Mouse (Mus musculus): ENCODE results near the gene Flvcr1.

The Flvcr1 gene

DNA sequence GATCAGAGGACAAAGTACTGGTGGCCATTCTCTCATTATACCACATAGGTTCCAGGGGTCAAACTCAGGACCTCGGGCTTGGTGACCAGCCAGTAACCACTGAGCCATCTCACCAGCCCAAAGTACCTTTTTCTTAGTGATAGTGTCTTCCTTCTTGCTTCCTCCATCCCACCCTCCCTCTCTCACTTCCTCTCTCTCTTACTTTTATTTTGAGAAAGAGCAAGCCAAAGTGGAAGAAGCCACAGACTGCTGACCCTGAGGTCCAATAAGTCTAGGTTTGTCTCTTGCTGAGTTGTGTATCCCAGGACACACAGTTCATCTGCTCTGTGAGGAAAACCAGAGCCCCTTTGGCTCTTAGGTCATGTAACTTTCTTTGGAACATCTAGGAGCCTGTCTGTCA lies 45.5 kb downstream of the Flvcr1 start:
- DNase-seq (ENCODE audit: low spot score in 2 of 2), result no peak

DNA sequence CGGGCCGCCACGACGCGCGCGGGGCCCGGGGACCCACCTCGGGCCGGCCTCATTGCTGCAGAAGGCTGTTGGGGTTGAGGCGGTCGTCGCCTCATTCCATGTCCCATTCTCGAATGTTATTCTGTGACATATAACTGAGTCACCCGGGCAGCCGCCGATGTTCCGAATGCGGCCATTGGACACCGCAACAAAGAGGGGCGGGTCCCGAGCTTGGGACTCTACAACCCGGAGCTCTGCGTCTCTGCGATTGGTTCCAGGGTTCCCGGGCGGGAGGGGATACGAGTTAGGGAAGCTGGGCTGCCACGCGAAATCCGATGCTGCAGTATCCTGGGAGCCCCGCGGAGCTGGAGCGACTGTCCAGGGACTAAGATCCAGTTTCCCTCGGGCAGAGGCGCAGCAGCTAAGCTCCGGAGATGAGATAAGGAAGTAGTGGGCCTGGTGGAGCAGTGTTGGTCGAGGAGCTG lies 46.8 kb downstream of the Flvcr1 start, which contains the start of gene Vash2:
TSS of gene Vash2 (minus strand) at position 197 of the 464 bp plus-strand sequence.
- DNase-seq (ENCODE audit: low spot score in 2 of 2), result peak; percentile 80 to 88

GRCm38 (mm10) chr1:190978511-190979073 lies 47.4 kb downstream of the Flvcr1 start:
- peak in 1 of 2 experiments; percentile 27 for DNase-seq (ENCODE audit: low spot score in 2 of 2)

- no peak for DNase-seq (ENCODE audit: low spot score in 2 of 2)
Measured at GRCm38 (mm10) chr1:190978001-190978400, 48.0 kb downstream of the Flvcr1 start.

GRCm38 (mm10) chr1:190976887-190977573 lies 48.9 kb downstream of the Flvcr1 start:
- no peak for DNase-seq (ENCODE audit: low spot score in 2 of 2)

GRCm38 (mm10) chr1:190974833-190975232 lies 51.1 kb downstream of the Flvcr1 start:
- DNase-seq (ENCODE audit: low spot score in 2 of 2), result no peak

- DNase-seq (ENCODE audit: low spot score in 2 of 2), result no peak
Measured at GRCm38 (mm10) chr1:190974191-190974590, 51.8 kb downstream of the Flvcr1 start.

GRCm38 (mm10) chr1:190972612-190973192 lies 53.3 kb downstream of the Flvcr1 start:
- peak in 1 of 2 experiments; percentile 41 for DNase-seq (ENCODE audit: low spot score in 2 of 2)

GRCm38 (mm10) chr1:190971708-190972610 lies 54.0 kb downstream of the Flvcr1 start:
- DNase-seq (ENCODE audit: low spot score in 2 of 2), result no peak

DNA sequence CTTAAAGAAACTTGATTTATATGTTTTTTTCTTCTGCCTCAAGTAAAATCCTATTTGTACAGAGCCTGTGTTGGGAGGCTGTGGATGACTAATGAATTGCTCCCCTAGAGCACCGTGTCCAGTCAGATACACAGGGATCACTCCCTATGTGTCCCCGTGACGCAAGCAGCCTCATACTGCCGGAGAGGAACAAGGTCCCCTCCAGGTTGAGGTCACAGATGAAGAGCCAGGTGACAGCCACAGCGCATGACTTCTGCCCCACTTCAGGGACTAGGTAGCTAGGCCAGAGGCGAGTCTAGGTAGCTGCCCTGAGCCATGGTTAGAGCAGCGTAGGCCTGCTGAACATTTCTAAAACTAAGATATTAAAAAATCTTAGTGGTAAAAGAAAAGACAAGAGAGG lies 57.9 kb downstream of the Flvcr1 start:
- no peak for DNase-seq (ENCODE audit: low spot score in 2 of 2)

DNA sequence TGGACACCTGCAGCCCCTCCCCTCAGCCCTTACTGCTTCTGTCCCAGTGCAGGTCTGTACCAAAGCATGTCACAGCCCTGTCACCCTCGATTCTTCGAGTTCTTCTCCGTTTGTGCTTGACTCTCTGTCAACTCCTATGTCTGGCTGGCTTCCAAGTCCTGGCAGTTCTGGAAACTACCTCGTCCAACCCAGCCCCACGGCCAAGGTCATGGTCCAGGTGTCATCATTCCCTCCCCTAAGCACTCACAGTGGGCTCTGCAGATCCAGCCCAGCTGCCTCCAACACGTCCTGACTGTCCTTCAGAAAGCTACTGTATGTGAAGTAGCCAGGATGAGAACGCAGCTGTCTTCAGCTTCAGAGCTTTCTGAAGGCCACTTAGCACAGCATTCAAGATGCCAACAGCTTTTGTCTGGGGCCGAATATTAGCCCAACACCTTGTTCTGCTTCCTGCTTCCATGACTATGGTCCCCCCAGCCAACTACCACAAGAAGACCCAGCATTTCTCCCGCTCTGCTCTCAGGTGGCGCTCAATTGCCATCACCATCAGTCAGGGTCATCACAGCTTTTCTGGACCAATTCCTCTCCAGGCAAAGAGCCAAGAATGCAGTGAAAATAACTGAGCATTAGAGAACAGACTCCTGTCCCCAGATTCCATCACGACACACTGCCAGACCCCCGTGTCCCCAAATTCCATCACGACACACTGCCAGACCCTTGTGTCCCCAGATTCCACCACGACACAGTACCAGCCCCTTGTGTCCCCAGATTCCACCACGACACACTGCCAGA lies 60.8 kb downstream of the Flvcr1 start:
- no peak for DNase-seq (ENCODE audit: low spot score in 2 of 2)

DNA sequence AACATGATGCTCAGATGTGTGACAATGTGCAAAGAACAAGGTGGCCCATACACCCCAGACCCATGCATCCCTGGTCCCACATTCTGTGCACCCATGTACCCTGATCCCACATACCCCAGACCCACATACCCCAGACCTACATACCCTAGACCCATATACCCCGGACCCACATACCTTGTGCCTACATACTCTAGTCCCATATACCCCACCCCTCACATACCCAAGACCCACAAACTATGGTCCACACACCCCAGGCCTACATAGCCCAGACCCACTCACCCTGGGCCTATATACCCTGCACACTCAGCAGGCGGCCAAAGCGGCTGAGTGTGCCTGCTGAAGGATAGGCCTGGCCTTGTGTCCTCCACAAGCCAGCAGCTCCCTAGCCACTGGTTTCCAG lies 63.2 kb downstream of the Flvcr1 start:
- no peak for DNase-seq (ENCODE audit: low spot score in 2 of 2)

GRCm38 (mm10) chr1:190958821-190959220 lies 67.1 kb downstream of the Flvcr1 start:
- DNase-seq (ENCODE audit: low spot score in 2 of 2), result no peak
